In the genomic region with DNA sequence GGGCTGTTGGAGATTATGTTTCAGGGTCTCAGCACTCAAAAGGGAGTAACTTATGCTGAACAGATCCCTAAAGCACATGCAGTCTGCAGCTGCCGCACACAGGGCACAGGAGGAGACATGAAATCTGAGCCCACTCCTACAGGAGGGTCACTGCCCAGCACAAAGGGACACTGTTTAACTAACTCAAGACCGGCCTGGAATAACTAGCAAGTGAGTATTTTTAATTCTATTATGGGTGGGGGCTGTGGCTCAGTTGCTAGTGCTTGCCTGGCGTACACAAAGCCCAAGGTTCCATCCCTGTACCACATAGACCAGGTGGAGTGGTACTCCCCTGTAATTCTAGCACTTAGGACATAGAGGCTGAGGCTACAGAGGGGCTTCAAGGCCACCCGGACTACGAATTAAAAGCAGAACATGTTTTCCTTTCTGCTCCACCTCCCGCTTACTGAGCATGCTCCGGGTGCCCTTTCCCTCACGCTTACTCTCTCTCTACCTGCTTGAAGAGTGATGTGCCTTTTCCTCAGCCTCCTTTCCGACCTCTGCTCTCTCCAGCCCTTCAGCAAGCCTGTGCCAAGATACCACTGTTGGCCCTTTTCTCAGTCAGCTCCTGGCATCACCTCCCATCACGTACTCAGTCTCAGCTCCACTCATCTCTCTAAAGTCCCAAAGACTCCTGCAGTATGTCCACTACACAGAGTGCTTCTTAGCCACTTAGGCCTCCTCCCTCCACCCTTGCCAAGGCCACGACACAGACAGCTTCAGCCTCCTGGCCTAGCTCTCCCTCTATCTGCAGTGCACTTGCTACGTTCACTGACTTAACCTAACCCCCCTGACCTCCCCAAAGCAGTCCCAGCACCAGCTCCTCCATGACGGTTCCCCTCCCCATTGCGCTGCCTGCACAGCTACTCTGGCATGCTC, we compare ENCODE assay signal across 10 mouse cellular contexts. TPM values are rescaled to one million over a fixed set of nuclear protein-coding genes. Genes with fewer than 3 reads are reported as not detected.
A peak's percentile ranks its signal among the peaks of the same experiment; 100 is the strongest.
DNase-seq lines count a peak whose midpoint lies in the region; ATAC-seq lines count a peak whose summit lies in the region.
"Had no signal": no experiment of that assay in that cellular context is flagged by ENCODE, and none has a peak within 500 bp of the region (broad histone marks: within the 10 kb centered on the region; RNA-seq: fewer than 3 reads in every experiment).

No protein-coding gene starts in this region.

- no peaks in the 10 kb centered on the region for H3K36me3 ChIP-seq in heart, embryonic 13.5 days
- no peaks in the 10 kb centered on the region for H3K36me3 ChIP-seq in midbrain, embryonic 12.5 days
- no peaks in the 10 kb centered on the region for H3K36me3 ChIP-seq in midbrain, embryonic 15.5 days (replicated peaks)
- H3K36me3 ChIP-seq in stomach, embryonic 14.5 days (ENCODE audit: control insufficient read depth, insufficient read depth, low read length), result no peaks in the 10 kb centered on the region

- H3K4me2 ChIP-seq in heart, embryonic 13.5 days, result no peak overlapping the region
- H3K4me2 ChIP-seq in midbrain, embryonic 12.5 days (replicated peaks), result no peak overlapping the region
- no peak overlapping the region for H3K4me2 ChIP-seq in midbrain, embryonic 15.5 days
- H3K4me2 ChIP-seq in stomach, embryonic 14.5 days (replicated peaks; ENCODE audit: low read depth, low read length), result peak overlapping the region; percentile 25

- no peak for ATAC-seq in heart, embryonic 13.5 days (ENCODE audit: extremely low read depth, insufficient number of reproducible peaks, low FRiP score, low TSS enrichment)
- ATAC-seq in midbrain, embryonic 12.5 days (ENCODE audit: low FRiP score, low read depth), result no peak
- ATAC-seq in midbrain, embryonic 15.5 days (replicated peaks), result no peak
- ATAC-seq in stomach, embryonic 14.5 days (ENCODE audit: insufficient number of reproducible peaks, insufficient read depth, low FRiP score, low read depth), result no peak; the same call in 1 of the 2 replicates

- 54% methylated on average over 14 of the region's 14 CpGs for WGBS in heart, embryonic 13.5 days
- 58% methylated on average over 14 of the region's 14 CpGs for WGBS in midbrain, embryonic 12.5 days
- WGBS in midbrain, embryonic 15.5 days, result 53% methylated on average over 14 of the region's 14 CpGs
- WGBS in stomach, embryonic 14.5 days, result 39% methylated on average over 14 of the region's 14 CpGs

- H3K9me3 ChIP-seq in heart, embryonic 13.5 days, result no peaks in the 10 kb centered on the region
- H3K9me3 ChIP-seq in midbrain, embryonic 12.5 days, result no peaks in the 10 kb centered on the region
- no peaks in the 10 kb centered on the region for H3K9me3 ChIP-seq in midbrain, embryonic 15.5 days
- H3K9me3 ChIP-seq in stomach, embryonic 14.5 days (ENCODE audit: control insufficient read depth, low read depth, low read length), result no peaks in the 10 kb centered on the region

- H3K4me1 ChIP-seq in heart, embryonic 13.5 days, result peaks cover 75% of the 10 kb centered on the region
- H3K4me1 ChIP-seq in midbrain, embryonic 12.5 days, result peaks cover 21% of the 10 kb centered on the region
- peaks cover 18% of the 10 kb centered on the region for H3K4me1 ChIP-seq in midbrain, embryonic 15.5 days
- peaks cover 34% of the 10 kb centered on the region for H3K4me1 ChIP-seq in stomach, embryonic 14.5 days (ENCODE audit: control insufficient read depth, insufficient read depth, low read length)

- no peak overlapping the region for H3K4me3 ChIP-seq in heart, embryonic 13.5 days
- H3K4me3 ChIP-seq in midbrain, embryonic 12.5 days, result no peak overlapping the region
- H3K4me3 ChIP-seq in midbrain, embryonic 15.5 days, result no peak overlapping the region
- H3K4me3 ChIP-seq in stomach, embryonic 14.5 days (ENCODE audit: low read depth, low read length), result no peak overlapping the region
- H3K4me3 ChIP-seq: erythroblast, embryonic 14.5 days had no signal

- H3K27ac ChIP-seq in heart, embryonic 13.5 days (replicated peaks), result peak overlapping the region; percentile 53
- peak overlapping the region; percentile 66 for H3K27ac ChIP-seq in midbrain, embryonic 12.5 days (replicated peaks)
- no peak overlapping the region; the same call in 1 of the 2 replicates for H3K27ac ChIP-seq in midbrain, embryonic 15.5 days
- peak overlapping the region; percentile 29 for H3K27ac ChIP-seq in stomach, embryonic 14.5 days (ENCODE audit: low read length)

- H3K27me3 ChIP-seq in heart, embryonic 13.5 days (replicated peaks), result no peaks in the 10 kb centered on the region
- no peaks in the 10 kb centered on the region for H3K27me3 ChIP-seq in midbrain, embryonic 12.5 days
- H3K27me3 ChIP-seq in midbrain, embryonic 15.5 days (replicated peaks), result no peaks in the 10 kb centered on the region
- no peaks in the 10 kb centered on the region for H3K27me3 ChIP-seq in stomach, embryonic 14.5 days (ENCODE audit: control insufficient read depth, insufficient read depth, low read length)

- no peak for DNase-seq in heart, postnatal 4 days
- DNase-seq in kidney, adult 9 months, result peak; percentile 51
- no peak for DNase-seq in natural killer cell, adult 2 months (ENCODE audit: low spot score in 2 of 2)
- no peak for DNase-seq in right cerebral cortex, adult 18-20 months
- DNase-seq: adrenal gland, postnatal 10 days had no signal

- peak overlapping the region; percentile 20 for H3K9ac ChIP-seq in heart, embryonic 13.5 days
- peak overlapping the region; percentile 25; the same call in 1 of the 2 replicates for H3K9ac ChIP-seq in midbrain, embryonic 12.5 days (replicated peaks)
- H3K9ac ChIP-seq in midbrain, embryonic 15.5 days, result no peak overlapping the region
- H3K9ac ChIP-seq in stomach, embryonic 14.5 days (replicated peaks; ENCODE audit: low read depth, low read length), result no peak overlapping the region

RNA-seq across cellular contexts. Expression of gene Cyth1, which starts 8.9 kb away (rescaled TPM):
- 14.9 and 15.9 TPM in 2 replicates for polyA plus RNA-seq in heart, embryonic 13.5 days (2015; fragmentation: Nextera tagmentation; extraction: Ambion mirVana)
- total RNA-seq in heart, postnatal 4 days (2021), result 10 to 100 TPM; 38.3 to 39.1 TPM
- polyA plus RNA-seq in midbrain, embryonic 12.5 days (2016; fragmentation: Nextera tagmentation; extraction: Ambion mirVana), result 28.3 and 28.5 TPM in 2 replicates
- polyA plus RNA-seq in midbrain, embryonic 15.5 days (2015; fragmentation: Nextera tagmentation; extraction: Ambion mirVana), result 28.5 and 30.2 TPM in 2 replicates
- polyA plus RNA-seq in stomach, embryonic 14.5 days (2014; fragmentation: Nextera tagmentation; extraction: Ambion mirVana), result 10.6 and 10.8 TPM in 2 replicates

RNA-seq across cellular contexts. Expression of gene Usp36, which starts 50.5 kb away (rescaled TPM):
- 12.8 and 13.4 TPM in 2 replicates for polyA plus RNA-seq in heart, embryonic 13.5 days (2015; fragmentation: Nextera tagmentation; extraction: Ambion mirVana)
- 10 to 100 TPM; 15.5 to 18.7 TPM for total RNA-seq in heart, postnatal 4 days (2021)
- polyA plus RNA-seq in midbrain, embryonic 12.5 days (2016; fragmentation: Nextera tagmentation; extraction: Ambion mirVana), result 17.6 and 20.8 TPM in 2 replicates
- 20.1 and 23.1 TPM in 2 replicates for polyA plus RNA-seq in midbrain, embryonic 15.5 days (2015; fragmentation: Nextera tagmentation; extraction: Ambion mirVana)
- polyA plus RNA-seq in stomach, embryonic 14.5 days (2014; fragmentation: Nextera tagmentation; extraction: Ambion mirVana), result 17.5 and 19.1 TPM in 2 replicates

Comparison
In these comparisons a context has a peak if more than half of its experiments do, and no peak if none do; other contexts are left out.
1. H3K9ac ChIP-seq: peak in heart, embryonic 13.5 days (single experiment) and midbrain, embryonic 12.5 days (single experiment); none in midbrain, embryonic 15.5 days (single experiment) and stomach, embryonic 14.5 days (single experiment).